Mouse (Mus musculus): ENCODE results near the gene Selplg. TPM values are rescaled to one million over a fixed set of nuclear protein-coding genes. Genes with fewer than 3 reads are reported as not detected.

The Selplg gene
- polyA plus RNA-seq, 1 experiment, result 11.7 TPM

DNA sequence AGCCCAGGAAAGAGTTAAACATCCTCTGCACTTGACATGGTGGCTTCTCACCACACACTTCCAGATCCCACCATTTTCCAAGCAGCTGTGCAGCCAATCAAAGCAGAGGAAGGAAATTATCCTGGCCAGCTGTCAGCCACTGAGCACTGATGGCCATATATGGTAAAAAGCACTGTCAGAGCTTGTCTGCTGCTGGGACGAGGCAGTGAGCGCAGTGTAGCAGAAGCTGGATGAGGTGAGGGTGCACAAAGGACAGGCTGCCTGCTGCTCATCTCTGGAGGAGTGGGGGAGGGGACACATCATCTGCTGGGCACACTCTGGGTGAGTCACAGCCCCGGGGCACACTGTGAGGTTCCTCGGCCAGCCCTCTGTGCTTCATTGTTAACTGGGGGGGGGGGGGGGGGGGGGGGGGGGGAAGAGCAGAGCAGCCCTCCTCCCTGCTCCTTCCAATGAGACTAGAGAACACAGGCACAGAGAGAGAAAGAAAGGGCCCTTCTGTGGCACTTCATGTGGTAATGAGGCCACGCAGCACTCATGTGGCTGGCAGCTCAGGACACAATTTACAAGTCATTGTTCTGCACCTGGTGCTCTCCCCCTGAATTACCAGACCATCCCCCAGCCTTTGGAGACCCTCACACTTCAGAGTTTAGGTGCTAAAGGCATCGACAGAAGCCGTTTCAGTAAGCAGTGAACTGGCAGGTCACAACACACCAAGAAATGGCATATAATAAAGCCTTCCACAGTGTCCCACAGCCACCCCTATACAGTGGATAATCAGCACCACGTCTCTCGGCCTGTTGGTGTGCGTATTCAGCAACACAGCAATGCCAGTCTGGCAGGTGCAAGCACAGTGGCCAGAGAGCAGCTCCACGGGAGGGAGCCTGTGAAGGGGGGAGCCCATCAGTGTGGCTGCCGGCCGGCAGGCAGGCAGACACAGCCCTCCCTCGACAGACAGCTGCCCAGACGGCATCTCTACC is 40.8 kb upstream of the Selplg start:
- Histone ChIP-seq H3K27me3 (ENCODE audit: control insufficient read depth, insufficient read depth, low read length) (no peaks in the 10 kb centered on the region), H3K36me3 (ENCODE audit: control insufficient read depth, insufficient read depth, low read length) (no peaks in the 10 kb centered on the region), H3K4me3 (ENCODE audit: control insufficient read depth, low read depth, low read length) (no peak overlapping the region), H3K27ac (ENCODE audit: control insufficient read depth, insufficient read depth, low read depth, low read length) (no peak overlapping the region), H3K4me1 (ENCODE audit: control insufficient read depth, insufficient read depth, low read length) (peaks cover 5% of the 10 kb centered on the region; the same call in 1 of the 2 replicates)
- TF ChIP-seq POLR2A (IDR thresholded peaks at IDR 0.05; ENCODE audit: control insufficient read depth, low read depth, low read length), result no peak
- no peak for TF ChIP-seq CTCF (IDR thresholded peaks at IDR 0.05; ENCODE audit: control insufficient read depth, insufficient read depth, insufficient replicate concordance, low read depth, low read length)

DNA sequence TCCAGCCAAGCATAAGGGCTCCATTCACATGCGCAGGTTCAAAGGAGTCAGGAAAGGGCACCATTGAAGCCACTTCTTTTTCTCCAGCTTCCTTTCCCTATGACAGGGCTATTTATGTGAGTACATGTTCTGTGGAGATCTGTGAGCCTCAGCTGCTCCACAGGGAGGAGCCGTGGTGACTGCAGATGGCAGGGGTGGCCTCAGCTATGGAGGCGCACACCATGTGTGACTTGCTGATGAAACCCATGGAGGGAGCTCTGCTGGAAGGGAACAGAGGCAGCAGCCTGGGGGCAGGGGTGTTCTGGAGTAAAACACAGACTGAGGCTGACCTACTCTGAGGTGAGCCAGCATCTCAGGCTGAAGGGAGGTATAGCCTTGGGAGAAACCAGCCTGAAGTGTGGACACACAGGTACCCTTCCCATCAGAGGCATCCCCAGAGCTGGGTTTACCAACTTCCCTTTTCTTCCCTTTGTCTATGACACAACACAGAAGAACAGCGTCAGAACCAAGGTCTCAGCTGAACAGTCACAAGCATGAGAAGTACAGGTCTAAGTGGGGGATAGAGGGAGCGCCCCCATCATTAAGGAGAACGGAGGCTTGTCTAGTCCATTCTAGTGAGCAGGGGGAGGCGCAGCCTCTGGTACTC is 39.6 kb upstream of the Selplg start:
- H3K36me3 ChIP-seq (ENCODE audit: control insufficient read depth, insufficient read depth, low read length), result no peaks in the 10 kb centered on the region
- peaks cover 5% of the 10 kb centered on the region; the same call in 1 of the 2 replicates for H3K4me1 ChIP-seq (ENCODE audit: control insufficient read depth, insufficient read depth, low read length)
- no peak overlapping the region for H3K4me3 ChIP-seq (ENCODE audit: control insufficient read depth, low read depth, low read length)
- H3K27ac ChIP-seq (ENCODE audit: control insufficient read depth, insufficient read depth, low read depth, low read length), result no peak overlapping the region
- TF ChIP-seq CTCF (IDR thresholded peaks at IDR 0.05; ENCODE audit: control insufficient read depth, insufficient read depth, insufficient replicate concordance, low read depth, low read length), result no peak
- TF ChIP-seq POLR2A (IDR thresholded peaks at IDR 0.05; ENCODE audit: control insufficient read depth, low read depth, low read length), result no peak
- H3K27me3 ChIP-seq (ENCODE audit: control insufficient read depth, insufficient read depth, low read length), result no peaks in the 10 kb centered on the region

- Histone ChIP-seq H3K27me3 (ENCODE audit: control insufficient read depth, insufficient read depth, low read length) (no peaks in the 10 kb centered on the region), H3K4me3 (ENCODE audit: control insufficient read depth, low read depth, low read length) (no peak overlapping the region), H3K27ac (ENCODE audit: control insufficient read depth, insufficient read depth, low read depth, low read length) (no peak overlapping the region), H3K4me1 (ENCODE audit: control insufficient read depth, insufficient read depth, low read length) (peaks cover 5% of the 10 kb centered on the region; the same call in 1 of the 2 replicates), H3K36me3 (ENCODE audit: control insufficient read depth, insufficient read depth, low read length) (no peaks in the 10 kb centered on the region)
- no peak for TF ChIP-seq POLR2A (IDR thresholded peaks at IDR 0.05; ENCODE audit: control insufficient read depth, low read depth, low read length)
- TF ChIP-seq CTCF (IDR thresholded peaks at IDR 0.05; ENCODE audit: control insufficient read depth, insufficient read depth, insufficient replicate concordance, low read depth, low read length), result no peak
These were observed 38.1 kb upstream of the Selplg start for GRCm38 (mm10) chr5:113870393-113871040.

GRCm38 (mm10) chr5:113869132-113869531 is 36.7 kb upstream of the Selplg start:
- Histone ChIP-seq H3K4me1 (ENCODE audit: control insufficient read depth, insufficient read depth, low read length) (peaks cover 5% of the 10 kb centered on the region; the same call in 1 of the 2 replicates), H3K4me3 (ENCODE audit: control insufficient read depth, low read depth, low read length) (no peak overlapping the region), H3K27ac (ENCODE audit: control insufficient read depth, insufficient read depth, low read depth, low read length) (no peak overlapping the region), H3K36me3 (ENCODE audit: control insufficient read depth, insufficient read depth, low read length) (no peaks in the 10 kb centered on the region), H3K27me3 (ENCODE audit: control insufficient read depth, insufficient read depth, low read length) (no peaks in the 10 kb centered on the region)
- TF ChIP-seq POLR2A (IDR thresholded peaks at IDR 0.05; ENCODE audit: control insufficient read depth, low read depth, low read length) (no peak), CTCF (IDR thresholded peaks at IDR 0.05; ENCODE audit: control insufficient read depth, insufficient read depth, insufficient replicate concordance, low read depth, low read length) (no peak)

DNA sequence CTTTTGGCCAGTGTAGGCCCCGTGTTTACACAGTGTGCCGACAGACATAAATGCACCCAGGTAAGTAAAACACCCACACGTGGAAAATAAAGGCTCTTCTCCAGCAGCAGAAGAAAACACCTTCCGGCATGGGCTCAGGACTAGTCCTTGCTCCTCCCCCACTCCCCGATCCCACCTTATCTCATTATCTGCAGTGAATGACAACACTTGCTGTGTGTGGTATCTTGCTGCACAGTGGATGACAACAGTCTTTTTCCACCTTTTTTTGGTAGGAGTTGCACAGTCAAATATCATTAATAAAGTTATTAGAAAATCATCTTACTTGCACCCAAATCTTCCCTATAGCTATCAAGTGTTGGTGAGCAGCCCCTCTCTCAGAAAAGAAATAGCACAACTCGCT is 32.5 kb upstream of the Selplg start:
- H3K4me3 ChIP-seq (ENCODE audit: control insufficient read depth, low read depth, low read length), result no peak overlapping the region
- H3K27me3 ChIP-seq (ENCODE audit: control insufficient read depth, insufficient read depth, low read length), result no peaks in the 10 kb centered on the region
- H3K27ac ChIP-seq (ENCODE audit: control insufficient read depth, insufficient read depth, low read depth, low read length), result no peak overlapping the region
- H3K36me3 ChIP-seq (ENCODE audit: control insufficient read depth, insufficient read depth, low read length), result no peaks in the 10 kb centered on the region
- TF ChIP-seq CTCF (IDR thresholded peaks at IDR 0.05; ENCODE audit: control insufficient read depth, insufficient read depth, insufficient replicate concordance, low read depth, low read length), result no peak
- H3K4me1 ChIP-seq (ENCODE audit: control insufficient read depth, insufficient read depth, low read length), result no peaks in the 10 kb centered on the region; the same call in 1 of the 2 replicates

- Histone ChIP-seq H3K36me3 (ENCODE audit: control insufficient read depth, insufficient read depth, low read length) (no peaks in the 10 kb centered on the region), H3K27ac (ENCODE audit: control insufficient read depth, insufficient read depth, low read depth, low read length) (no peak overlapping the region), H3K27me3 (ENCODE audit: control insufficient read depth, insufficient read depth, low read length) (no peaks in the 10 kb centered on the region), H3K4me3 (ENCODE audit: control insufficient read depth, low read depth, low read length) (no peak overlapping the region), H3K4me1 (ENCODE audit: control insufficient read depth, insufficient read depth, low read length) (no peaks in the 10 kb centered on the region)
- TF ChIP-seq POLR2A (IDR thresholded peaks at IDR 0.05; ENCODE audit: control insufficient read depth, low read depth, low read length) (no peak), CTCF (IDR thresholded peaks at IDR 0.05; ENCODE audit: control insufficient read depth, insufficient read depth, insufficient replicate concordance, low read depth, low read length) (no peak)
These were observed 31.6 kb upstream of the Selplg start for GRCm38 (mm10) chr5:113863994-113864393.

GRCm38 (mm10) chr5:113862418-113862817 is 30.0 kb upstream of the Selplg start:
- no peaks in the 10 kb centered on the region for H3K4me1 ChIP-seq (ENCODE audit: control insufficient read depth, insufficient read depth, low read length)
- no peaks in the 10 kb centered on the region for H3K27me3 ChIP-seq (ENCODE audit: control insufficient read depth, insufficient read depth, low read length)
- TF ChIP-seq POLR2A (IDR thresholded peaks at IDR 0.05; ENCODE audit: control insufficient read depth, low read depth, low read length) (no peak), CTCF (IDR thresholded peaks at IDR 0.05; ENCODE audit: control insufficient read depth, insufficient read depth, insufficient replicate concordance, low read depth, low read length) (no peak)
- no peak overlapping the region for H3K27ac ChIP-seq (ENCODE audit: control insufficient read depth, insufficient read depth, low read depth, low read length)
- no peaks in the 10 kb centered on the region for H3K36me3 ChIP-seq (ENCODE audit: control insufficient read depth, insufficient read depth, low read length)
- no peak overlapping the region for H3K4me3 ChIP-seq (ENCODE audit: control insufficient read depth, low read depth, low read length)

Data from testis, adult 2 months (tissue).